Mouse (Mus musculus) liver, embryonic 15.5 days (tissue): ENCODE measurements around the gene Shf. TPM values are rescaled to one million over a fixed set of nuclear protein-coding genes. Genes with fewer than 3 reads are reported as not detected.
A peak's percentile ranks its signal among the peaks of the same experiment; 100 is the strongest.
"Not testable (repeated sequence)": the region's sequence is repeated elsewhere in the genome, so short reads cannot be mapped to it uniquely, and the experiment has no call there.

Experiments
- ATAC-seq: fragments of 200-750 bp; cut with Nextera tagmentation; 2 replicates; pipeline ENCODE4 v1.8.0; 2017; ENCODE audit warnings: moderate number of reproducible peaks, mild to moderate bottlenecking, moderate library complexity; ENCODE audit not compliant: insufficient read depth
- H3K27ac ChIP-seq: fragments of 300-500 bp; sonication (generic); replicated peaks from 2 replicates; pipeline ENCODE4 v1.5.1; 2015; ENCODE audit warnings: mild to moderate bottlenecking, inconsistent platforms
- H3K27me3 ChIP-seq: fragments of 300-500 bp; sonication (generic); 2 replicates; pipeline ENCODE4 v1.6.1; 2015; ENCODE audit warnings: mild to moderate bottlenecking, inconsistent platforms
- H3K36me3 ChIP-seq: fragments of 300-500 bp; sonication (generic); replicated peaks from 2 replicates; pipeline ENCODE4 v1.6.1; 2015; ENCODE audit warnings: moderate library complexity, mild to moderate bottlenecking, inconsistent platforms
- H3K4me1 ChIP-seq: fragments of 300-500 bp; sonication (generic); replicated peaks from 2 replicates; pipeline ENCODE4 v1.6.1; 2015; ENCODE audit warnings: inconsistent platforms
- H3K4me2 ChIP-seq: fragments of 300-500 bp; sonication (generic); 2 replicates; pipeline ENCODE4 v1.6.1; 2015; ENCODE audit warnings: moderate library complexity, mild to moderate bottlenecking, inconsistent platforms
- H3K4me3 ChIP-seq: fragments of 300-500 bp; sonication (generic); replicated peaks from 2 replicates; pipeline ENCODE4 v1.5.1; 2015; ENCODE audit warnings: mild to moderate bottlenecking, inconsistent platforms
- H3K9ac ChIP-seq: fragments of 300-500 bp; sonication (generic); 2 replicates; pipeline ENCODE4 v1.6.1; 2015; ENCODE audit warnings: moderate library complexity, mild to moderate bottlenecking, inconsistent platforms
- H3K9me3 ChIP-seq: fragments of 300-500 bp; sonication (generic); replicated peaks from 2 replicates; pipeline ENCODE4 v1.6.1; 2016; ENCODE audit warnings: inconsistent platforms
- WGBS: fragments of 180-500 bp; shearing (Covaris S2); methylation state at CpG from one replicate; pipeline ENCODE4 v1.1.7; 2015; ENCODE audit warnings: mixed read lengths; ENCODE audit not compliant: insufficient replicate concordance; 5-methylcytosine and 5-hydroxymethylcytosine counted together
- polyA plus RNA-seq: library from polyadenylated mRNA; unstranded; fragments of >200 nt; fragmentation: Nextera tagmentation; extraction: Ambion mirVana; gene quantifications from 2 replicates; pipeline ENCODE4 v1.2.1, GENCODE M21; 2015

Gene Shf
- polyA plus RNA-seq, 1 experiment from 2014 or later = 1.1 TPM

DNA sequence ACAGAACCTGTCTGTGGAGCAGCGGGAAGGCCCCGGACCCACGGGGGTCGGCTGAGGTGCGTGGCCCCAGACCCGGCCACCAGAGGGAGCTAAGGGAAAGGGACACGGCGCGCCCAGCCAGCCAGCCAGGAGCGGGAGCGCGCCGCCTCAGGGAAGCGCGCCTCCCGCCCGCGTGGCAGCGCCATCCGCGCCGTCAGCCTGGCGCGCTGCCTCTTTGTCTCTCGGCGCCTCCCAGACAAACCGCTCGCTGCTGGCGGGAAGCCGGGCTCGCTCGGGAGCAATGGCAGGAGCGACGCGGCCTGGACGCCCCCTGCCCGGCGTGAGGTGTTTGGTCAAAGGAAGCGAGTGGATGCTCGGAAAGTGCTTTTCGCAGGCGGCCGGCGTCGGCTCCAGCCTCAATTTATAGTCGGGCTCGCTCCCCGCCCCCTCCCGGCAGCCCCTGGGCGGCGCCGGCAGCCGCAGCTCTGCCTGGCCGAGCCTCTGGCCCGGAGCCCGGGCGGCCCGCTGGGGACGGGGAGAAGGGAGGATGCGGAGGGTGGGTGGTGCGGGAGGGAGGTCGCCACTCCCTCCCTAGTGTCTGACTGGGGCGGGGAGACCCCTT lies 20.3 kb downstream of the Shf start:
- H3K4me1 ChIP-seq = peaks cover 29% of the 10 kb centered on the region
- H3K9me3 ChIP-seq = no peaks in the 10 kb centered on the region
- peak overlapping the region; percentile 75 for H3K4me3 ChIP-seq
- peaks cover 19% of the 10 kb centered on the region; the same call in 1 of the 2 replicates for H3K27me3 ChIP-seq
- peak; percentile 89 for ATAC-seq
- peaks cover 7% of the 10 kb centered on the region; the same call in 1 of the 2 replicates for H3K36me3 ChIP-seq
- peak overlapping the region; percentile 76 for H3K9ac ChIP-seq
- H3K4me2 ChIP-seq = peak overlapping the region; percentile 96
- peak overlapping the region; percentile 84 for H3K27ac ChIP-seq
- under 1% methylated on average over 62 of the region's 63 CpGs for WGBS

DNA sequence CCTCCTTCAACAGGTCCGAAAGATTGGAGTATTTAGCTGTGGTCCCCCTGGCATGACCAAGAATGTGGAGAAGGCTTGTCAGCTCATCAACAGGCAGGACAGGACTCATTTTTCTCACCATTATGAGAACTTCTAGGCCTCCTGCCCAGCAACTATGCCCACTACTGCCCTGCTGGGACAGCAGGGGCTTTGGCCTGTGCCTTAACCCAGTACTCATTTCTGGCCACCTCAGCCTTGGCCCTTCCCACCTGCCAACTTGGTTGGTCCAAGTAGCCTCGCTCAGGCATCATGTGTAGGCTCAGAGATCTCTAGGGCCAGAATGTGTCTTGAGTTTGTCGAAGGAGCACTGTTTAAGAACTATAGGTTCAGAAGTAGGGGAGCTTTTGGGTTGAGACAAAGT lies 21.7 kb downstream of the Shf start:
- Histone ChIP-seq H3K36me3 (no peaks in the 10 kb centered on the region; the same call in 1 of the 2 replicates), H3K4me1 (peaks cover 29% of the 10 kb centered on the region), H3K4me2 (no peak overlapping the region), H3K27ac (no peak overlapping the region), H3K4me3 (no peak overlapping the region), H3K27me3 (peaks cover 19% of the 10 kb centered on the region; the same call in 1 of the 2 replicates), H3K9me3 (no peaks in the 10 kb centered on the region), H3K9ac (no peak overlapping the region)
- no peak for ATAC-seq
- 69% methylated on average over 3 of the region's 3 CpGs for WGBS

DNA sequence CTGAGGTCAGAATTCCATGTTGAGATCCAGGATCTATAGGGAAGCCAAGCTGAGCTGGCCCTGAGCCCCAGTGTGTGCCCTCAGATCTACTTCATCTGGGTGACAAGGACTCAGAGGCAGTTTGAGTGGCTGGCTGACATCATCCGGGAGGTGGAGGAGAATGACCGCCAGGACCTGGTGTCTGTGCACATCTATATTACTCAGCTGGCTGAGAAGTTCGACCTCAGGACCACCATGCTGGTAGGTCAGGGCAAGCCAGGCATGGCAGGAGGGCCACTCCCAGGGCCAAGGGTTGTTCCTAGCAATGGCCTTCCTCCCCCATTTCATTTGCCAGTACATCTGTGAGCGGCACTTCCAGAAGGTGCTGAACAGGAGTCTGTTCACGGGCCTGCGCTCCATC lies 22.8 kb downstream of the Shf start:
- H3K4me2 ChIP-seq, H3K9ac ChIP-seq, ATAC-seq, H3K9me3 ChIP-seq, H3K36me3 ChIP-seq, H3K27ac ChIP-seq, H3K4me3 ChIP-seq: not testable (repeated sequence)
- peaks cover 19% of the 10 kb centered on the region; the same call in 1 of the 2 replicates for H3K27me3 ChIP-seq
- 85% methylated on average over 6 of the region's 6 CpGs for WGBS
- H3K4me1 ChIP-seq = peaks cover 29% of the 10 kb centered on the region

DNA sequence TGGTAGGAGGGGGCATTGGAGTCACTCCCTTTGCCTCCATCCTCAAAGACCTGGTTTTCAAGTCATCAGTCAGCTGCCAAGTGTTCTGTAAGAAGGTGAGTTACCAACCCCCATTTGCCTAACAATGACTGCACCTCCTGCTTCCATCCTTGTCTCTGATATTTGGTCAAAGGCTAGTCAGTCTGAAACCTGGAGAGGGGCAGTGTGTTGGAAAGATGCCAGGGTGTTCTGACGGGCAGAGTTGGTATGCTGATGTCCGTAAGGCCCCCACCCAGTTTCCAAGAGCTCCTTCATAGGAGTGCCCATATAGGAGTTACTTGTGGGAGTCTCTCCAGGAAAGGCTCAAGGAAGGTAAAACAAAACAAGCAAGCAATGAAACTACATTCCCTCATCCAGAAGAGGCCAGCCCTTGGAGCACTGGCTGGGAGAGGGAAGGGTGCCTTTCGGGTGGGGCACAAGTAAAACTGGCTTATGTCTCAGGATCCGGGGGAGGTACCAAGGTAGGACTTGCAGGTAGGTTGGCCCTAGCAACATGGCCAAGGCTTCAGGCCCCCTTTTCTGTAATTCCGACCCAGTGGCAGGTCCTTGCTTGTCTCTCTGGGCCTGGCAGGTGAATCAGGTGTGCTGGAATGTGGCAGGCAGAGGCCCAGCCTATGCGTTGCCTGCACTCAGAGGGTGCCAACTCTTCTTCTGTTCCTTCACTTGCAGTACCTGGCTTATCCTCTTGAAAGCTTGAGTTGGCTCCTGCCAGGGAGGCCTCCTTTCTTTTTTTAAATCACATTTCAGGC lies 23.7 kb downstream of the Shf start:
- no peak for ATAC-seq
- Histone ChIP-seq H3K4me1 (peaks cover 25% of the 10 kb centered on the region), H3K4me2 (no peak overlapping the region), H3K9me3 (no peaks in the 10 kb centered on the region), H3K27ac (no peak overlapping the region), H3K36me3 (no peaks in the 10 kb centered on the region), H3K4me3 (no peak overlapping the region), H3K27me3 (peaks cover 20% of the 10 kb centered on the region; the same call in 1 of the 2 replicates), H3K9ac (no peak overlapping the region)
- 69% methylated on average over 6 of the region's 6 CpGs for WGBS

DNA sequence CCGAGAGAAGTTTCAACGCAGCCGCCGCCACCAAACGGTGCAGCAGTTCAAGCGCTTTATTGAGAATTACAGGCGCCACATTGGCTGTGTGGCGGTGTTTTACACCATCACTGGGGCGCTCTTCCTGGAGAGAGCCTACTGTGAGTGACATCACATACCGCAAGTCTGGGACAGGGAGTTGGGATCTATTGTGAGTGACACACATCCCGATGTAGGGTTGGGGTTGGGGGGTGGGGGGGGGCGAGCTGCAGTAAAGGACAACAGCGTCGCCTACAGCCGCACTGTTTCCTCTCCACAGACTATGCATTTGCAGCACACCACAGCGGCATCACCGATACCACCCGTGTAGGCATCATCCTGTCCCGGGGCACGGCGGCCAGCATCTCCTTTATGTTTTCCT lies 31.7 kb downstream of the Shf start:
- Histone ChIP-seq H3K27ac (no peak overlapping the region), H3K4me3 (no peak overlapping the region), H3K4me2 (no peak overlapping the region), H3K4me1 (no peaks in the 10 kb centered on the region), H3K9ac (no peak overlapping the region), H3K27me3 (peaks cover 41% of the 10 kb centered on the region; the same call in 1 of the 2 replicates), H3K36me3 (no peaks in the 10 kb centered on the region), H3K9me3 (no peaks in the 10 kb centered on the region)
- ATAC-seq = no peak
- 54% methylated on average over 21 of the region's 21 CpGs for WGBS

DNA sequence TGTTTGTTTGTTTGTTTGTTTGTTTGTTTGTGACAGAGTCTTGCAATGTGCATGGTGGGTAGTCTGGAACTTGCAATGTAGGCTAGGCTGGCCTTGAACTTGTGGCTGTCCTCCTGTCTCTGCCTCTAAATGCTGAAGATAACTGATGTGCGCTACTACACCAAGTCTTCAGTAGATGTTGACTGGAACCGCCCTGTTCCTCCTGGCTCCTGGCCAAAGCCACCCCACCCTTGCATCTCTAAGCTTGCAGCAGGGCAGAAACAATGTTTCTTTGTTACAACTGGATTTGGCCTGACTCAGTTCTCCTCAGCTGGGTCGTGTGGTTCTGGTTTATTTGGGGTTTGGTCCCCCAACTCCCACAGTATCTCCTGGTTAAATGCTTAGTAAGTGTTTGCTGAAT lies 34.8 kb downstream of the Shf start:
- 26% methylated on average over 3 of the region's 3 CpGs for WGBS
- Histone ChIP-seq H3K27me3 (peaks cover 29% of the 10 kb centered on the region; the same call in 1 of the 2 replicates), H3K4me1 (no peaks in the 10 kb centered on the region), H3K4me2 (no peak overlapping the region), H3K27ac (no peak overlapping the region), H3K36me3 (no peaks in the 10 kb centered on the region), H3K9me3 (no peaks in the 10 kb centered on the region), H3K4me3 (no peak overlapping the region), H3K9ac (no peak overlapping the region)
- no peak for ATAC-seq

DNA sequence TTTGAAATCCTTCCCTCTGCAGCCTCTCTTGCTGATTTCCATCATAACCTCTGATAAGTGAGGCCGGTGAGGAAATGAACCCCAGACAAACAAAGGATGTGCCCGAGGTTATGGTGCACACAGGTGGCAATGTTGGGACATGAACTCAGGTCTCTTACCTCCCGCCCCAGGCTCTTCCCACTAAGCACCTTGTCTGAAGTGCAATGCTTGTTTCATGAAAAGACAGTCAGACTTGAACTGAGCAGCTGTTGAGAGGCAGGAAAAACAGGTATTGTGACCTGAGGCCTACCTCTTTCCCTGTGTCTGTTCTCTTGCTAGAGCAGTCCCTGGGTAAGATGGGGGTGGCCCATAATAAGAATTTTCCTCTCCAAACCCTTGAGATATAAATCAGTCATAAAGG lies 36.7 kb downstream of the Shf start:
- ATAC-seq = no peak
- H3K4me1 ChIP-seq = no peaks in the 10 kb centered on the region
- no peak overlapping the region for H3K9ac ChIP-seq
- H3K9me3 ChIP-seq = no peaks in the 10 kb centered on the region
- H3K27me3 ChIP-seq = peaks cover 14% of the 10 kb centered on the region; the same call in 1 of the 2 replicates
- no peak overlapping the region for H3K27ac ChIP-seq
- H3K4me2 ChIP-seq = no peak overlapping the region
- 58% methylated on average over 3 of the region's 3 CpGs for WGBS
- H3K4me3 ChIP-seq = no peak overlapping the region
- no peaks in the 10 kb centered on the region for H3K36me3 ChIP-seq

DNA sequence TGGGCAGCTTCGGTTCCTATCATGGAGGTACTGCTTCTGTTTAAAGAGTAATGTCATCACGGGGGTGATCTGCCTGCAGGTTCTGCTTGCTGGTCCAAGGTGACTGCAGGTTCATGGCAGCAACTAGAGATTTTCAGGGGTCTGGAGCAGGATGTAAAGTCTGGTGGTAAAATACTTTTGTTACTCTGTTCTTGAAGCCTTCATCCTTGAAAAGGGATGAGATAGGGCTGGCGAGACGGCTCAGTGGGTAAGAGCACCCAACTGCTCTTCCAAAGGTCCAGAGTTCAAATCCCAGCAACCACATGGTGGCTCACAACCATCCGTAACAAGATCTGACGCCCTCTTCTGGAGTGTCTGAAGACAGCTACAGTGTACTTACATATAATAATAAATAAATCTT lies 38.6 kb downstream of the Shf start:
- ATAC-seq, H3K36me3 ChIP-seq, H3K4me1 ChIP-seq, H3K4me2 ChIP-seq, H3K27me3 ChIP-seq, H3K4me3 ChIP-seq, H3K9ac ChIP-seq, H3K27ac ChIP-seq, H3K9me3 ChIP-seq: not testable (repeated sequence)
- 59% methylated on average over 6 of the region's 6 CpGs for WGBS

DNA sequence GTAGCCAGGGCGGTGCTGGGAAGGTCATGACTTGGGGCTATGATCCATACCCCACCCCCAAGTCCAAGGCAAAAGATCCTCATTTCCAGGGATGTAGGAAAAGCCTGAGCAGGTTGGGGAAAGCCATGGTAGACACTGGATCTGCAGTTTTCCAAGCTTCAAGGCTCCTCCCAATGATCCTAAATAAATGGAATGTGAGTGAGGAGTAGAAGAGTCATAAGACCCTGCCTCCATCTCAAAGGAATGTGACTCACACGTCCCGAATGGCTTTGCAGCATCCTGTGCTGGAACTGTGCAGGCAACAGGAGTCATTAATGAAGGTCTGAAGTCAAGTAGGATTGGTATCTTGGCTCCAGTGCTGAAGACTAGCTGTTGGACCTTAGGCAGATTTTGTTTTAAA lies 41.0 kb downstream of the Shf start:
- H3K27me3 ChIP-seq = no peaks in the 10 kb centered on the region
- ATAC-seq = no peak
- 50% methylated on average over 3 of the region's 3 CpGs for WGBS
- no peak overlapping the region for H3K4me2 ChIP-seq
- H3K27ac ChIP-seq = no peak overlapping the region
- H3K4me3 ChIP-seq = no peak overlapping the region
- H3K9ac ChIP-seq = no peak overlapping the region
- H3K4me1 ChIP-seq = no peaks in the 10 kb centered on the region
- no peaks in the 10 kb centered on the region for H3K9me3 ChIP-seq
- no peaks in the 10 kb centered on the region for H3K36me3 ChIP-seq

DNA sequence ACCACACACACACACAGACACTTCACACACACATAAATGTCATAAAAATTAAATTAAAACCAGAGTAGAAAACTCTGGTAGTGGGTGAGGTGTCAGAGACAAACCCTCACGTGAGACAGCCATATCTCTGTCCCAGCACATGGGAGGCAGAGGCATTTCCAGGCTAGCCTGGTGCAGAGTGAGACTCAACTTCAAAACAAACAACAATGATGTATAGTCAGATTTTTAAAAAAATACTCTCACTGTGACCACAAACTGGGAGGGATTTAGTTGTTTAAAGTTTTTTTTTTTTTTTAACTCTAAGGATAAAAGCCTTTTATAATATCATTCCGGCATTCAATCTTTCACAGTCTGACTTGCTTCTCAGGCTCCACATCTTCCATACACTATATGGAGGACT lies 43.6 kb downstream of the Shf start:
- H3K4me1 ChIP-seq = no peaks in the 10 kb centered on the region
- WGBS = 46% methylated on average over 2 of the region's 2 CpGs

DNA sequence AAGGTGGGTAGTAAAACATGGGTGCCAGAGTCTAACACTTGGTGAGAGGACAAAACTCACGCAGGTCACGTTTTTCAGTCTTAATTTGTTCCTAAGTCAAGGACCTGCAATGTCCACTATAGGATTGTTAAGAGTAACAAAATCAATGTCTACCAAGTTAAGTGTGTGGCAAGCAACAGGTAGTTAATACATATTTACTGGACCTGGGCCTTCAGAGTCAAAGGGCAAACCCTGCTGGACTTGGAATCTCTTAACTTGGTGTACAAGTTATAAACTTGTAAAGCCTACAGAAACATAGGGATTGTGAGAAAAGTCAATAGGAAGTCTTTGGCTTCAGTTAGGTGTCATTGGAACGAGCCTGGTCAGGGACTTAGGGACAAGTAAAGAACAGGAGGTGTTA lies 44.4 kb downstream of the Shf start:
- Histone ChIP-seq H3K4me2 (no peak overlapping the region), H3K4me1 (no peaks in the 10 kb centered on the region), H3K9me3 (no peaks in the 10 kb centered on the region), H3K4me3 (no peak overlapping the region), H3K27ac (no peak overlapping the region), H3K9ac (no peak overlapping the region), H3K27me3 (no peaks in the 10 kb centered on the region), H3K36me3 (no peaks in the 10 kb centered on the region)
- ATAC-seq = no peak
- WGBS = 57% methylated on average over 3 of the region's 3 CpGs

More for the DNA sequence above, 43.6 kb downstream of the Shf start:
- no peak overlapping the region for H3K4me3 ChIP-seq
- no peaks in the 10 kb centered on the region for H3K27me3 ChIP-seq
- H3K9ac ChIP-seq = no peak overlapping the region
- ATAC-seq = no peak
- no peak overlapping the region for H3K27ac ChIP-seq
- H3K36me3 ChIP-seq = no peaks in the 10 kb centered on the region
- H3K9me3 ChIP-seq = no peaks in the 10 kb centered on the region
- H3K4me2 ChIP-seq = no peak overlapping the region
